Mouse (Mus musculus): ENCODE data around the gene Rtraf. TPM values are rescaled to one million over a fixed set of nuclear protein-coding genes. Genes with fewer than 3 reads are reported as not detected.
"Not testable (repeated sequence)": the region's sequence is repeated elsewhere in the genome, so short reads cannot be mapped to it uniquely, and the experiment has no call there.

The Rtraf gene
- total RNA-seq (2014; fragmentation: Nextera tagmentation) (140 and 150 TPM in 2 replicates), total RNA-seq (2017) (172 and 195 TPM in 2 replicates)

- ATAC-seq (replicated peaks; ENCODE audit: low FRiP score, low TSS enrichment, poor library complexity, severe bottlenecking): peak; percentile 100
Measured at GRCm38 (mm10) chr14:19823321-19824142, at the start of gene Rtraf. Gene Rtraf (minus strand): TSS chr14:19823824.

- ATAC-seq (replicated peaks; ENCODE audit: low FRiP score, low TSS enrichment, poor library complexity, severe bottlenecking): no peak
Measured at GRCm38 (mm10) chr14:19867286-19867935, 43.8 kb upstream of the Rtraf start.

- not testable (repeated sequence) for ATAC-seq (replicated peaks; ENCODE audit: low FRiP score, low TSS enrichment, poor library complexity, severe bottlenecking)
Measured at GRCm38 (mm10) chr14:19865121-19865520, 41.5 kb upstream of the Rtraf start.

GRCm38 (mm10) chr14:19861311-19862080 lies 37.9 kb upstream of the Rtraf start:
- ATAC-seq (replicated peaks; ENCODE audit: low FRiP score, low TSS enrichment, poor library complexity, severe bottlenecking): no peak

- no peak for ATAC-seq (replicated peaks; ENCODE audit: low FRiP score, low TSS enrichment, poor library complexity, severe bottlenecking)
Measured at GRCm38 (mm10) chr14:19860281-19860680, 36.7 kb upstream of the Rtraf start.

GRCm38 (mm10) chr14:19858808-19859776 lies 35.5 kb upstream of the Rtraf start:
- ATAC-seq (replicated peaks; ENCODE audit: low FRiP score, low TSS enrichment, poor library complexity, severe bottlenecking): no peak

GRCm38 (mm10) chr14:19858279-19858678 lies 34.7 kb upstream of the Rtraf start:
- ATAC-seq (replicated peaks; ENCODE audit: low FRiP score, low TSS enrichment, poor library complexity, severe bottlenecking): no peak

GRCm38 (mm10) chr14:19853471-19853870 lies 29.8 kb upstream of the Rtraf start:
- no peak for ATAC-seq (replicated peaks; ENCODE audit: low FRiP score, low TSS enrichment, poor library complexity, severe bottlenecking)

- peak; percentile 73 for ATAC-seq (replicated peaks; ENCODE audit: low FRiP score, low TSS enrichment, poor library complexity, severe bottlenecking)
Measured at GRCm38 (mm10) chr14:19839600-19840332, 16.1 kb upstream of the Rtraf start.

GRCm38 (mm10) chr14:19836289-19836688 lies 12.7 kb upstream of the Rtraf start:
- ATAC-seq (replicated peaks; ENCODE audit: low FRiP score, low TSS enrichment, poor library complexity, severe bottlenecking): no peak

GRCm38 (mm10) chr14:19825481-19825880 lies 1.9 kb upstream of the Rtraf start:
- no peak for ATAC-seq (replicated peaks; ENCODE audit: low FRiP score, low TSS enrichment, poor library complexity, severe bottlenecking)

GRCm38 (mm10) chr14:19821686-19822085 lies 1.9 kb downstream of the Rtraf start:
- ATAC-seq (replicated peaks; ENCODE audit: low FRiP score, low TSS enrichment, poor library complexity, severe bottlenecking): no peak

GRCm38 (mm10) chr14:19817949-19818348 lies 5.7 kb downstream of the Rtraf start:
- ATAC-seq (replicated peaks; ENCODE audit: low FRiP score, low TSS enrichment, poor library complexity, severe bottlenecking): 0 out of 2 replicates have a peak, but pooled peaks have one; percentile 71

- no peak for ATAC-seq (replicated peaks; ENCODE audit: low FRiP score, low TSS enrichment, poor library complexity, severe bottlenecking)
Measured at GRCm38 (mm10) chr14:19813061-19813460, 10.6 kb downstream of the Rtraf start.

GRCm38 (mm10) chr14:19809934-19810333 lies 13.7 kb downstream of the Rtraf start:
- ATAC-seq (replicated peaks; ENCODE audit: low FRiP score, low TSS enrichment, poor library complexity, severe bottlenecking): no peak

- ATAC-seq (replicated peaks; ENCODE audit: low FRiP score, low TSS enrichment, poor library complexity, severe bottlenecking): no peak
Measured at GRCm38 (mm10) chr14:19807858-19808257, 15.8 kb downstream of the Rtraf start.

- ATAC-seq (replicated peaks; ENCODE audit: low FRiP score, low TSS enrichment, poor library complexity, severe bottlenecking): no peak
Measured at GRCm38 (mm10) chr14:19807339-19807738, 16.3 kb downstream of the Rtraf start.

- peak; percentile 78 for ATAC-seq (replicated peaks; ENCODE audit: low FRiP score, low TSS enrichment, poor library complexity, severe bottlenecking)
Measured at GRCm38 (mm10) chr14:19803623-19804022, 20.0 kb downstream of the Rtraf start.

Measured in megakaryocyte-erythroid progenitor cell, adult 5-6 weeks (primary cell).